Mouse (Mus musculus) erythroblast, embryonic 14.5 days (primary cell): ENCODE results near the gene Akap9.

Experiments used
- GATA1 ChIP-seq: IDR thresholded peaks from 2 replicates; pipeline ENCODE4 v1.6.1; 2012; ENCODE audit warnings: low read length, inconsistent platforms, mixed read lengths
- TAL1 ChIP-seq: IDR thresholded peaks from 3 replicates; pipeline ENCODE4 v1.6.1; 2012; ENCODE audit warnings: low read length, inconsistent platforms, mixed read lengths

- no peak for TF ChIP-seq GATA1
- no peak for TF ChIP-seq TAL1
These were observed 8.1 kb downstream of the Akap9 start for GRCm38 (mm10) chr5:3935778-3936554.
